Mouse (Mus musculus) thymus, adult 2 months (tissue): ENCODE measurements around the gene Lhpp.

Experiments used
- CTCF ChIP-seq: fragments of 200-500 bp; IDR thresholded peaks from 2 replicates; pipeline ENCODE4 v1.5.1; 2012; ENCODE audit warnings: mild to moderate bottlenecking, control low read depth, low read length, moderate library complexity, borderline replicate concordance; ENCODE audit not compliant: control insufficient read depth, poor library complexity, insufficient read depth; ENCODE audit errors: extremely low read depth
- POLR2A ChIP-seq: fragments of 200-500 bp; IDR thresholded peaks from 2 replicates; pipeline ENCODE4 v1.6.1; 2012; ENCODE audit warnings: mild to moderate bottlenecking, low read length, control low read depth, moderate library complexity; ENCODE audit not compliant: control insufficient read depth, poor library complexity, insufficient read depth; ENCODE audit errors: extremely low read depth

- TF ChIP-seq CTCF = no peak
- TF ChIP-seq POLR2A = no peak
Measured at GRCm38 (mm10) chr7:132754389-132754750, 143.9 kb downstream of the Lhpp start.
